Mouse (Mus musculus) lung, postnatal 4 days (tissue): ENCODE measurements around the gene Jmjd4.

Experiments
- DNase-seq, 2 experiments: peaks; one replicate each; pipeline ENCODE4 v3.0.0; 2021

The Jmjd4 gene

GRCm38 (mm10) chr11:59449741-59450229 lies at the start of gene Jmjd4:
Jmjd4 (plus strand) TSS chr11:59450045.
- peak; percentile 93 to 95 for DNase-seq

GRCm38 (mm10) chr11:59400876-59401275 lies 49.0 kb upstream of the Jmjd4 start:
- DNase-seq, result peak in 1 of 2 experiments; percentile 14

- DNase-seq, result no peak
Observed at GRCm38 (mm10) chr11:59405761-59406160, 44.1 kb upstream of the Jmjd4 start.

GRCm38 (mm10) chr11:59410851-59411250 lies 39.0 kb upstream of the Jmjd4 start:
- DNase-seq, result peak in 1 of 2 experiments; percentile 20

DNA sequence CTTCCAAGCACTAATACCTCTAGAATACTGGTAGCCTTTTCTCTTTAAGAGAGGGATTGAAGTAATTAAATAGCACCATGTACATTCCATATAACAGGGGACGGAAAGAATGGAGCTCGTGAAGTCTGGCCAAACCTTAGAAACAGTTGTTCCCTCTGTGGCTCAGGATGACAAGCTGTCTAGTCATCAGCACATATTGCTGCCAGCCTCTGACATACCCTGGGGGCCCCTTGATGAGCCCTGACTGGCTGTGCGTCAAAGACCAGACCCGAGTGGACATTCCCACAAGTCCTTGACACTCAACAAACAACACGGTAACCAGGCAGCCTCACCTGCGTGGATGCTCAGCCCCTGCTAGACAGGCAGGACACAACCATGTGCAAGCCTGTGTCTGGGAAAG lies 37.8 kb upstream of the Jmjd4 start:
- DNase-seq, result peak in 1 of 2 experiments; percentile 22

GRCm38 (mm10) chr11:59412999-59413863 lies 36.6 kb upstream of the Jmjd4 start:
- peak in 1 of 2 experiments; percentile 17 for DNase-seq

DNA sequence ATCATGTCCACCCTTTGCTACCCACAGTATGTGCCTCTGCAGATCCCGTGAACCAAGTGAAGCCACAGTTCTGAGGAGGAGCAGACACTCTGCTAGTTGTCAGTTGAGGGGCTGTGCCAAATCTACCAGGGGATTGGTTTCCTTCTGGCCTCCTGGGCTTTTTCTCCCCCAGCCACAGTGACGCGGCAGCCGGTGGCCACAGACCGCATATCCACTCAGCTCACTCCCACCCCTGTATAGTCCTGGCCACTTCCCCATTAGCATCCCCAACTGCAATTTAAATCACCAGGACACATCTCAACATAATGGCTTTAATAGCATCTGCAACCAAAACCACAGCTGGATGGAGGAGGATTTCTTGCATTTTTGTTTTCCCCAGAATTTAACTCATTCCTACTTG lies 31.1 kb upstream of the Jmjd4 start:
- peak in 1 of 2 experiments; percentile 36 for DNase-seq

- peak; percentile 23 to 35 for DNase-seq
Observed at GRCm38 (mm10) chr11:59421436-59421835, 28.4 kb upstream of the Jmjd4 start.

DNA sequence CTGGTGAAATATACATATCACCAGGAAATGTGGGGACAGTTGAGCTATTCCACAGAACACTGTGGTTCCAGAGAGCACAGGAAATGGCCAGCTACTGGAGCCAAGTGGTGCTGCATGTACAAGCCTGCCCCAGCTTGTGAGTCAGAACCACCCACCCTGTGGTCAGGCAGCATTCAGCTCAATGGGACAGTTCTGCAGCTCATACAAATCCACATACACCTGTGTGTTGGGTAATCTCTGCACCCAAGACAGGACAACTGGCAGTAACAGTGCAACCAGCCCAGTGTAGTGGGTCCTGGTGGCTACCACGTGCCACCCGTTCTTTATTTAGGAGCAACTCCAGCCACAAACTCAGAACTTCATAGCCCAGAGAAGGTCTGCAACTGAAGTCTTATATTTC lies 27.9 kb upstream of the Jmjd4 start:
- DNase-seq, result peak; percentile 18 to 39

DNA sequence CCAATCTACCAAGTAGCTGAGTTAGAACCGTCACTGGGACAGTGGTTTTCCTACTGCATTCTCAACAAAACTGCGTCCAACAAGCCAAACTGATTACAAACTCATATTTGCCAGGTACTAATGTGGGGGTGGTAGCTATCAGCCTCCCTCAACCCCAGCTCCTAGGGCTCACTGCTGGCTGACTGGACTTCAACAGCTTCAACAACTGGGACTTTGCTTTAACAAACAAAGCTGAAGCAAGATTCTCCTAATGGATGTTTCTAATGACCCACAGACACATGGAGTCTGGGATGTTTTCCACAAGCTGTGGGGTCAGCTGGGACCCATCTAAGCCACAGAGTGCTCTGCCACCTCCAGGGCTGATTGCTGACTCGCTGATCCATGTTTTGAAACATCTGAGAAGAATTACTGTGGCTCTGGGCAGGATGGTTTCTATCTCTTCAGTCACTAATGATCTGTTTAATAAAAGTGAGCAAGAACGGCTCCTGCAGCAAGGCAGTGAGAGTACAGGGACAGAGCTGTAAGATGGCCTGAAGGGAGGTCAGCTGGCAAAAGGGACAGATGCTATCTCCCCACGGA lies 26.7 kb upstream of the Jmjd4 start:
- peak; percentile 22 to 80 for DNase-seq

DNA sequence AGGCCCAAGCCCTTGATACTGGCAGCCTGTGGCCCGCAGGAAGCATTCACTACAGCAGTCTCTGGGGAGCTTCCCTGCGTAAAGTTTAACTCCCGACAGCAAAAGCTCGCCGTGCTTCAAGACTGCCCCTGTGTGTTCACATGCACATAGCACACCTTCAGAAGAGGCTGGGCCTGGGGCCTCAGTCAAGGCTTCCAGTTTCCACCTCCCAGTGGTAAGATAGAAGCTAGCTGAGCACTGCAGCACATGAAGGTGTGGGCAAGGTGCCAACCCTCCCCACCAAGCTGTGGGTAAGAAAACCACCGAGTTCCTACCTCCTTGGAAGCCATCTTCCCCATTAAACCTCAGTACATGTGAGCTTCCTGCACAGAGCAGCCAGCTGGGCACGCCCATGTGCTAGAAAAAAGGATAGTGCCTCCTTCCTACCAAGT lies 24.2 kb upstream of the Jmjd4 start:
- peak; percentile 38 to 60 for DNase-seq

- no peak for DNase-seq
Observed at GRCm38 (mm10) chr11:59428057-59428660, 21.7 kb upstream of the Jmjd4 start.

GRCm38 (mm10) chr11:59429959-59430358 lies 19.9 kb upstream of the Jmjd4 start:
- no peak for DNase-seq

DNA sequence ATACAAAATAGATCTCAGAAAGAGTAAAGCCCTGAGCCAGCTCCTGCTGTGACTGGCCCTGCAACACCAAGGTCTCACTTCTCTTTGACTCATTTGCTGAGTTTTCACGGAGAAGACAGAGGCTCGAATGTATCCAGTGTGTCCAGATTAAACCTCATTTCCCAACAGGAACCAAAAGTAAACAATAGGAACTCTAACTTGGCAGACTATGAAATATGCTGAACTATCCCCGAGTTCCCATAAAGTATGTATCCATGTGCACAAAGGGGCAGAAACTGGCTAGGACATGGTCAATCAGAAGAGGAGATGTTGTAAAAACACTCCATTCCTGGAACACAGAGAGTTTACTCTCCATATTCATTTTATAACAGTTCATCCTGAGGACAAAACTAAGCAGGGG lies 17.6 kb upstream of the Jmjd4 start:
- no peak for DNase-seq

DNA sequence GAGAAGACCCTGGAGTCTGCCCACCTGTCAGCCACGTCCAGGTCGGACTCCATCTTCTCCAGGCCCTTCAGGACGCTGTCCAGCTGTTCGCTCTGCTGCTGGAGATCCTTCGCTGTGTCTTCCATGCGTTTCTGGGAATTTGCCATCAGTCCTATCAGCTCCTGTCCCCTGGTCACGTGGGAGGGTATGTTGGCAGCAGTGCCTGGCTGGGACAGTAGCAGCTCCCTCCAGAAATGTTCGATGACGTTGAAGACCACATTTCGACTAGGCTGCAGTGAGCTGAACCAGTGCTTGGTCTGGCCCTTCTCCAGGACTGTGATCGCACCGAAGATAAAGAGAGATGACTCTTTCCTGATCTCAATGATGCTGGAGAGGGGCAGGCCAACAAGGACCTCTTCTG lies 11.9 kb upstream of the Jmjd4 start:
- DNase-seq, result no peak

GRCm38 (mm10) chr11:59443102-59443501 lies 6.7 kb upstream of the Jmjd4 start:
- DNase-seq, result no peak

DNA sequence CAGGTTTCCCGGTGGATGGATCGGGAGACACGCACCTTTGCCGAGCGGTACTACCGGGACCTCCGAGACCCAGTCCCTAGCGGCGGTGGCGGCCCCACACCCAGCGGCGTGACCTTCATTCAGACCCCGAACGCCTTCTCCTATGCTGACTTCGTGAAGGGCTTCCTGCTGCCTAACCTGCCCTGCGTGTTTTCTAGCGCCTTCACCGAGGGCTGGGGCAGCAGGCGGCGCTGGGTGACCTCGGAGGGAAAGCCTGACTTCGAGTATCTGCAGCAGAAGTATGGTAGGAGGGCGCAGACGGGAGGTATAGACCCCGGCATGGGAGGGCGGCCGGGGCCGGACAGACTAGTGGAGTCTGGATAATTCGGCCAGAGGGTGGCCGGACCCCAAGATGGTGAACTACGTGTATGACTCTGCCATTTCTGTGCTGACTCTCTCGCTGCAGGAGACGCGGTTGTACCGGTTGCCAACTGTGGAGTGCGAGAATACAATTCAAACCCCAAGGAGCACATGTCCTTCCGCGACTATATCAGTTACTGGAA lies 456 bp downstream of the Jmjd4 start:
- no peak for DNase-seq

GRCm38 (mm10) chr11:59451086-59451485 lies 1.2 kb downstream of the Jmjd4 start, which contains the start of gene Snap47:
Snap47 (minus strand) TSS chr11:59451186.
- no peak for DNase-seq

DNA sequence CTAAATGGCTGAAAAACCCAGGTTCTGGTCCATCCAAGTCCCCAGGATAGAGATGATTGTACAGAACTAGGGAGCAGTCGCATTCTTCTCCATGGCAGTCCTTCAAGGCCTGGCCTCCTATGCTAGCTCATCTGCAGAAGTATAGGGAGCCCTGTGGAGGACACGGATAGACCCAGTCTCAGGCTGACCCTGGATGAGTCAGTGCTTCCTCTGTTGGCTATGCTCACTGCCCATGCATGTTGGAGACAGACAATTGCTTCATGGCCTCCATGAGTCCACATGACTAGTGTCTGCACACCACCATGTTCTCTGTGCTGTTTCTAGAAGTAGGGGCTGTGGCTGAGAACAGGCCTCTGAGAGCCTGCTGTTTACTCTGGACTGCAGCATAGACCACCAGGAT lies 6.5 kb downstream of the Jmjd4 start:
- DNase-seq, result no peak

- no peak for DNase-seq
Observed at GRCm38 (mm10) chr11:59456891-59457290, 7.0 kb downstream of the Jmjd4 start.

- peak; percentile 55 to 72 for DNase-seq
Observed at GRCm38 (mm10) chr11:59458973-59459372, 9.1 kb downstream of the Jmjd4 start.

- no peak for DNase-seq
Observed at GRCm38 (mm10) chr11:59460459-59460858, 10.6 kb downstream of the Jmjd4 start.
